Mouse (Mus musculus): ENCODE data around the gene Gstt1. TPM values are rescaled to one million over a fixed set of nuclear protein-coding genes. Genes with fewer than 3 reads are reported as not detected.
A peak's percentile ranks its signal among the peaks of the same experiment; 100 is the strongest.

The Gstt1 gene
- polyA plus RNA-seq, 1 experiment from 2014 or later, result 10.7 TPM

GRCm38 (mm10) chr10:75743369-75743768 lies 55.0 kb downstream of the Gstt1 start:
- H3K27ac ChIP-seq (replicated peaks), result peak overlapping the region; percentile 72
- peaks cover 8% of the 10 kb centered on the region; the same call in 1 of the 2 replicates for H3K4me1 ChIP-seq
- no peaks in the 10 kb centered on the region for H3K27me3 ChIP-seq
- H3K9ac ChIP-seq (replicated peaks), result no peak overlapping the region
- no peaks in the 10 kb centered on the region for H3K9me3 ChIP-seq
- no peak overlapping the region for H3K4me3 ChIP-seq
- peaks cover 74% of the 10 kb centered on the region for H3K36me3 ChIP-seq
- WGBS, result 73% methylated on average over 12 of the region's 12 CpGs
- peak; percentile 51 for ATAC-seq (replicated peaks)
- no peak overlapping the region for H3K4me2 ChIP-seq (replicated peaks)

- Histone ChIP-seq H3K9ac (replicated peaks) (no peak overlapping the region), H3K4me1 (peaks cover 8% of the 10 kb centered on the region; the same call in 1 of the 2 replicates), H3K9me3 (no peaks in the 10 kb centered on the region), H3K4me2 (replicated peaks) (no peak overlapping the region), H3K4me3 (no peak overlapping the region), H3K27me3 (no peaks in the 10 kb centered on the region), H3K27ac (replicated peaks) (no peak overlapping the region), H3K36me3 (peaks cover 65% of the 10 kb centered on the region)
- WGBS, result 96% methylated on average over 3 of the region's 3 CpGs
- ATAC-seq (replicated peaks), result no peak
Measured at GRCm38 (mm10) chr10:75740866-75741265, 57.5 kb downstream of the Gstt1 start.

Other genes starting within 250 kb of the Gstt1 start
- gene Lrrc75b, start 238.3 kb downstream of the Gstt1 start, polyA plus RNA-seq (2015; fragmentation: Nextera tagmentation; extraction: Ambion mirVana), result 16.4 TPM in 2 replicates
- 0.67 and 0.79 TPM in 2 replicates for gene Ggt1, start 237.0 kb downstream of the Gstt1 start, polyA plus RNA-seq (2015; fragmentation: Nextera tagmentation; extraction: Ambion mirVana)
- 2.5 and 3.0 TPM in 2 replicates for gene Ggt5, start 209.2 kb downstream of the Gstt1 start, polyA plus RNA-seq (2015; fragmentation: Nextera tagmentation; extraction: Ambion mirVana)
- 1.0 and 1.4 TPM in 2 replicates for gene Susd2, start 154.6 kb downstream of the Gstt1 start, polyA plus RNA-seq (2015; fragmentation: Nextera tagmentation; extraction: Ambion mirVana)
- 36.8 and 38.8 TPM in 2 replicates for gene Cabin1, start 34.2 kb downstream of the Gstt1 start, polyA plus RNA-seq (2015; fragmentation: Nextera tagmentation; extraction: Ambion mirVana)
- 61.1 and 62.2 TPM in 2 replicates for gene Ddt, start 25.2 kb downstream of the Gstt1 start, polyA plus RNA-seq (2015; fragmentation: Nextera tagmentation; extraction: Ambion mirVana)
- not detected in 2 replicates for gene Gm20441, start 17.6 kb downstream of the Gstt1 start, polyA plus RNA-seq (2015; fragmentation: Nextera tagmentation; extraction: Ambion mirVana)
- gene Gstt3, start 17.2 kb downstream of the Gstt1 start, polyA plus RNA-seq (2015; fragmentation: Nextera tagmentation; extraction: Ambion mirVana), result 0.42 and 0.51 TPM in 2 replicates
- gene Gstt4, start 24.0 kb upstream of the Gstt1 start, polyA plus RNA-seq (2015; fragmentation: Nextera tagmentation; extraction: Ambion mirVana), result not detected in 2 replicates
- gene Gstt2, start 38.8 kb upstream of the Gstt1 start, polyA plus RNA-seq (2015; fragmentation: Nextera tagmentation; extraction: Ambion mirVana), result 3.9 and 5.1 TPM in 2 replicates
- 1,708 and 1,857 TPM in 2 replicates for gene Mif, start 61.7 kb upstream of the Gstt1 start, polyA plus RNA-seq (2015; fragmentation: Nextera tagmentation; extraction: Ambion mirVana)
- gene Derl3, start 94.8 kb upstream of the Gstt1 start, polyA plus RNA-seq (2015; fragmentation: Nextera tagmentation; extraction: Ambion mirVana), result 2.9 and 3.5 TPM in 2 replicates
- gene Smarcb1, start 123.0 kb upstream of the Gstt1 start, polyA plus RNA-seq (2015; fragmentation: Nextera tagmentation; extraction: Ambion mirVana), result 330 and 334 TPM in 2 replicates
- 24.8 and 24.9 TPM in 2 replicates for gene Chchd10, start 134.5 kb upstream of the Gstt1 start, polyA plus RNA-seq (2015; fragmentation: Nextera tagmentation; extraction: Ambion mirVana)
- 19.8 and 20.3 TPM in 2 replicates for gene Mmp11, start 137.9 kb upstream of the Gstt1 start, polyA plus RNA-seq (2015; fragmentation: Nextera tagmentation; extraction: Ambion mirVana)
- 0.28 TPM in 1 of 2 replicates, not detected in the other for gene Gm867, start 142.1 kb upstream of the Gstt1 start, polyA plus RNA-seq (2015; fragmentation: Nextera tagmentation; extraction: Ambion mirVana)
- gene Vpreb3, start 144.5 kb upstream of the Gstt1 start, polyA plus RNA-seq (2015; fragmentation: Nextera tagmentation; extraction: Ambion mirVana), result 0.42 and 0.48 TPM in 2 replicates
- 0.15 TPM in 1 of 2 replicates, not detected in the other for gene Gm5134, start 155.9 kb upstream of the Gstt1 start, polyA plus RNA-seq (2015; fragmentation: Nextera tagmentation; extraction: Ambion mirVana)
- 13.5 and 13.8 TPM in 2 replicates for gene Zfp280b, start 234.1 kb upstream of the Gstt1 start, polyA plus RNA-seq (2015; fragmentation: Nextera tagmentation; extraction: Ambion mirVana)

Data from forebrain, embryonic 15.5 days (tissue).